Mouse (Mus musculus) olfactory bulb, adult 2 months (tissue): ENCODE measurements at regions not wholly inside any gene's neighbourhood (a gene's known extent, or its start where the extent isn't known, plus 50 kb on each side); places are given as distances from the start of the nearest gene placed in this dataset.

ENCODE experiments used
- CTCF ChIP-seq: fragments of 200-500 bp; IDR thresholded peaks from 2 replicates; pipeline ENCODE4 v1.5.1; 2012; ENCODE audit warnings: low read depth, mild to moderate bottlenecking, low read length, moderate library complexity; ENCODE audit not compliant: insufficient read depth
- POLR2A ChIP-seq: fragments of 200-500 bp; IDR thresholded peaks from 2 replicates; pipeline ENCODE4 v1.6.1; 2012; ENCODE audit warnings: mild to moderate bottlenecking, low read depth, low read length, moderate library complexity; ENCODE audit not compliant: insufficient read depth

GRCm38 (mm10) chr7:136500059-136500458 is 394.4 kb upstream of the Mgmt start:
- no peak for TF ChIP-seq POLR2A
- TF ChIP-seq CTCF, result no peak
